Mouse (Mus musculus): ENCODE results near the gene Sh3gl3.

Sh3gl3 gene

GRCm38 (mm10) chr7:82234898-82235290, 61.3 kb downstream of the Sh3gl3 start:
- in situ Hi-C loops (cut with MboI, MseI): loop anchor here (25.0 kb wide), 1 partner anchor 1748 kb away; no protein-coding TSS in a partner anchor

GRCm38 (mm10) chr7:82235486-82235885, 61.8 kb downstream of the Sh3gl3 start:
- in situ Hi-C loops (cut with MboI, MseI): loop anchor here (25.0 kb wide), 1 partner anchor 1748 kb away; no protein-coding TSS in a partner anchor

- in situ Hi-C loops (cut with MboI, MseI): loop anchor here (25.0 kb wide), 1 partner anchor 1749 kb away; no protein-coding TSS in a partner anchor
Measured at GRCm38 (mm10) chr7:82236152-82236898, 62.7 kb downstream of the Sh3gl3 start.

- in situ Hi-C loops (cut with MboI, MseI): loop anchor here (25.0 kb wide), 1 partner anchor 1750 kb away; no protein-coding TSS in a partner anchor
Measured at GRCm38 (mm10) chr7:82236899-82237162, 63.2 kb downstream of the Sh3gl3 start.

- in situ Hi-C loops (cut with MboI, MseI): loop anchor here (10.0 to 25.0 kb wide), 2 partner anchors 1394 to 1753 kb away; partner anchors contain the start of gene Stard5
Measured at GRCm38 (mm10) chr7:82240424-82241240, 67.0 kb downstream of the Sh3gl3 start.

GRCm38 (mm10) chr7:82244701-82245100, 71.1 kb downstream of the Sh3gl3 start:
- in situ Hi-C loops (cut with MboI, MseI): loop anchor here (10.0 to 25.0 kb wide), 2 partner anchors 1390 to 1757 kb away; partner anchors contain the start of gene Stard5

GRCm38 (mm10) chr7:82248953-82249695, 75.5 kb downstream of the Sh3gl3 start:
- in situ Hi-C loops (cut with MboI, MseI): loop anchor here (10.0 to 25.0 kb wide), 2 partner anchors 1386 to 1762 kb away; partner anchors contain the start of gene Stard5

GRCm38 (mm10) chr7:82253309-82253708, 79.7 kb downstream of the Sh3gl3 start:
- in situ Hi-C loops (cut with MboI, MseI): no loop called here

- in situ Hi-C loops (cut with MboI, MseI): loop anchor here (5.0 kb wide), 1 partner anchor 50 kb away; no protein-coding TSS in a partner anchor
Measured at GRCm38 (mm10) chr7:82256936-82257335, 83.3 kb downstream of the Sh3gl3 start.

- in situ Hi-C loops (cut with MboI, MseI): loop anchor here (5.0 kb wide), 1 partner anchor 50 kb away; no protein-coding TSS in a partner anchor
Measured at GRCm38 (mm10) chr7:82257530-82257929, 83.9 kb downstream of the Sh3gl3 start.

- in situ Hi-C loops (cut with MboI, MseI): loop anchor here (5.0 kb wide), 1 partner anchor 303 kb away; no protein-coding TSS in a partner anchor
Measured at GRCm38 (mm10) chr7:82260210-82260609, 86.6 kb downstream of the Sh3gl3 start.

- in situ Hi-C loops (cut with MboI, MseI): loop anchor here (5.0 kb wide), 1 partner anchor 306 kb away; no protein-coding TSS in a partner anchor
Measured at GRCm38 (mm10) chr7:82263141-82263540, 89.5 kb downstream of the Sh3gl3 start.

- in situ Hi-C loops (cut with MboI, MseI): loop anchor here (5.0 kb wide), 1 partner anchor 307 kb away; no protein-coding TSS in a partner anchor
Measured at GRCm38 (mm10) chr7:82264119-82264518, 90.5 kb downstream of the Sh3gl3 start.

GRCm38 (mm10) chr7:82265365-82265764, 91.7 kb downstream of the Sh3gl3 start:
- in situ Hi-C loops (cut with MboI, MseI): no loop called here

GRCm38 (mm10) chr7:82269948-82270347, 96.3 kb downstream of the Sh3gl3 start:
- in situ Hi-C loops (cut with MboI, MseI): loop anchor here (5.0 kb wide), 1 partner anchor 148 kb away; no protein-coding TSS in a partner anchor

GRCm38 (mm10) chr7:82271742-82272141, 98.1 kb downstream of the Sh3gl3 start:
- in situ Hi-C loops (cut with MboI, MseI): loop anchor here (5.0 kb wide), 1 partner anchor 149 kb away; no protein-coding TSS in a partner anchor

GRCm38 (mm10) chr7:82272875-82273274, 99.2 kb downstream of the Sh3gl3 start:
- in situ Hi-C loops (cut with MboI, MseI): loop anchor here (5.0 kb wide), 1 partner anchor 151 kb away; no protein-coding TSS in a partner anchor

- in situ Hi-C loops (cut with MboI, MseI): loop anchor here (5.0 kb wide), 1 partner anchor 152 kb away; no protein-coding TSS in a partner anchor
Measured at GRCm38 (mm10) chr7:82274011-82274709, 100.5 kb downstream of the Sh3gl3 start.

GRCm38 (mm10) chr7:82274975-82275374, 101.3 kb downstream of the Sh3gl3 start:
- in situ Hi-C loops (cut with MboI, MseI): loop anchor here (5.0 kb wide), 2 partner anchors 153 to 1003 kb away; no protein-coding TSS in a partner anchor
